Mouse (Mus musculus): ENCODE results near the gene Smcr8. TPM values are rescaled to one million over a fixed set of nuclear protein-coding genes. Genes with fewer than 3 reads are reported as not detected.

The Smcr8 gene
- 100 to 1,000 TPM in 22 of 26 experiments, 10 to 100 TPM in 4; 68.9 to 172 (median 129) TPM for total RNA-seq (2018; cell fraction: chromatin; rRNA removed)
- 10 to 100 TPM; 47.7 to 85.9 (median 63.1) TPM for total RNA-seq (2018; cell fraction: cytosol; rRNA removed)
- total RNA-seq (2018; cell fraction: nucleus; rRNA removed), result 100 to 1,000 TPM in 24 of 26 experiments, 10 to 100 TPM in 2; 91.5 to 200 (median 155) TPM
- 33.1 to 38.1 TPM (median 34.4 TPM) in 3 replicates for polyA plus RNA-seq (2018)

- Histone ChIP-seq H3K27ac (peak within 1 kb of the TSS; percentile 99), H3K4me3 (ENCODE audit: inconsistent target) (peak within 1 kb of the TSS; percentile 96), H3K79me2 (ENCODE audit: inconsistent target) (peaks cover 87% of the 10 kb centered on the region), H3K36me3 (ENCODE audit: inconsistent target) (peaks cover 26% of the 10 kb centered on the region; the same call in 1 of the 2 replicates)
- under 1% methylated on average over 62 of the region's 62 CpGs for WGBS (ENCODE audit: missing documents)
Observed at GRCm38 (mm10) chr11:60776829-60777740, at the start of gene Smcr8, which contains the start of gene Top3a. Gene Smcr8, plus strand, starts transcription at chr11:60777524. Gene Top3a, minus strand, starts transcription at chr11:60777365.

DNA sequence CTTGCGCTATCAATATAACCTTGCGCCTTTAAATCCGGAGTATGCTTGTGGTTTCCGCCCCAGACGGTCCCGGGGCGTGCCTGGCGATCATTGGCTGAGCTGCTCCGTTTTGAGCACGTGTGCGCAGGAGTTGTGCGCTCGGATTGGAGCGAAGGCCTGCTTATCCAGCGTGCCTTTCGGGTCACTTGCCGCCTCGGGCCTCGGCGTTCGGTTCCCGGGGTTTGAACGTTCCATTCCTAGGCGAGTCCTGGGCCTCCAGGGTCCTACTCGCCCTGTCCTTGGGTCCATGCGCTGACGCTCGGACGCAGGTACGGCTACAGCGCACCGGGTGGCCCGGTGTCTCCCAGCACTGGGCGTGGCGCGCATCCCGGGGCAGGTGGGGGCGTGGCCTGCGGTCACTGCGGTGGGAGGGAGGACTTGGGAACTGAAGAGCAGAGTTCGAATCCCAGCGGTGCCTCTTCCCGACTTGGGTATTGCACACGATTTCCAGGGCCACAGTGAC lies 49.0 kb upstream of the Smcr8 start, which contains the start of gene Mief2:
Gene Mief2 (plus strand): TSS at position 139 of the 502 bp plus-strand sequence.
- H3K4me3 ChIP-seq (ENCODE audit: inconsistent target), result peak within 1 kb of the TSS; percentile 49
- peaks cover 40% of the 10 kb centered on the region for H3K79me2 ChIP-seq (ENCODE audit: inconsistent target)
- 1% methylated on average over 44 of the region's 44 CpGs for WGBS (ENCODE audit: missing documents)
- peak within 1 kb of the TSS; percentile 58 for H3K27ac ChIP-seq
- H3K36me3 ChIP-seq (ENCODE audit: inconsistent target), result peaks cover 34% of the 10 kb centered on the region

- Histone ChIP-seq H3K4me3 (ENCODE audit: inconsistent target) (peak overlapping the region; percentile 49), H3K36me3 (ENCODE audit: inconsistent target) (peaks cover 24% of the 10 kb centered on the region), H3K79me2 (ENCODE audit: inconsistent target) (peaks cover 39% of the 10 kb centered on the region), H3K27ac (no peak overlapping the region)
- WGBS (ENCODE audit: missing documents), result 88% methylated on average over 6 of the region's 6 CpGs
Observed at GRCm38 (mm10) chr11:60729217-60729641, 48.1 kb upstream of the Smcr8 start.

GRCm38 (mm10) chr11:60730169-60730568 lies 47.2 kb upstream of the Smcr8 start:
- Histone ChIP-seq H3K79me2 (ENCODE audit: inconsistent target) (peaks cover 29% of the 10 kb centered on the region), H3K27ac (no peak overlapping the region), H3K4me3 (ENCODE audit: inconsistent target) (no peak overlapping the region), H3K36me3 (ENCODE audit: inconsistent target) (peaks cover 16% of the 10 kb centered on the region; the same call in 1 of the 2 replicates)
- WGBS (ENCODE audit: missing documents), result 81% methylated on average over 9 of the region's 9 CpGs

DNA sequence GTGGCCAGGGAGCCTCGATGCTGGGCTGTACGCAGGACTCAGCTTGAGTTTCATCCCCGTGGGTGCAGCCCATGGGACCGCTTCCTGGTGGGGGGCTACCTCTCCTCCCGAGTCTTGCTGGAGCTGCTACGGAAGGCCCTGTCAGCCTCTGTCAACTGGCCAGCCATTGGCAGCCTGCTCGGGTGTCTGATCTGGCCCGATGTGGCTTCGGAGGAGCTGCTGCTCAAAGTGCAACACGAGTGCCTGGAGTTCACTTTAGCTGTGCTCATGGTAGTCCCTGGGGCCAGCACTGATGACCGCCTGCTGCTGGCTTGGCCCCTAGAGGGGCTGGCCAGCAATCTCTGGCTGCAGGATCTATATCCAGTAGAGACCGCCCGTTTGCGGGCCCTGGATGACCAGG lies 46.1 kb upstream of the Smcr8 start:
- 95% methylated on average over 14 of the region's 14 CpGs for WGBS (ENCODE audit: missing documents)
- Histone ChIP-seq H3K79me2 (ENCODE audit: inconsistent target) (peaks cover 19% of the 10 kb centered on the region), H3K4me3 (ENCODE audit: inconsistent target) (no peak overlapping the region), H3K36me3 (ENCODE audit: inconsistent target) (peaks cover 16% of the 10 kb centered on the region; the same call in 1 of the 2 replicates), H3K27ac (no peak overlapping the region)

- Histone ChIP-seq H3K27ac (peak overlapping the region; percentile 48), H3K4me3 (ENCODE audit: inconsistent target) (no peak overlapping the region), H3K36me3 (ENCODE audit: inconsistent target) (peaks cover 22% of the 10 kb centered on the region; the same call in 1 of the 2 replicates), H3K79me2 (ENCODE audit: inconsistent target) (peaks cover 7% of the 10 kb centered on the region)
- 82% methylated on average over 2 of the region's 2 CpGs for WGBS (ENCODE audit: missing documents)
Observed at GRCm38 (mm10) chr11:60734206-60734605, 43.1 kb upstream of the Smcr8 start.

GRCm38 (mm10) chr11:60735191-60735590 lies 42.1 kb upstream of the Smcr8 start:
- 87% methylated on average over 5 of the region's 5 CpGs for WGBS (ENCODE audit: missing documents)
- Histone ChIP-seq H3K4me3 (ENCODE audit: inconsistent target) (no peak overlapping the region), H3K79me2 (ENCODE audit: inconsistent target) (no peaks in the 10 kb centered on the region; the same call in 1 of the 2 replicates), H3K36me3 (ENCODE audit: inconsistent target) (peaks cover 32% of the 10 kb centered on the region; the same call in 1 of the 2 replicates), H3K27ac (no peak overlapping the region)

- 88% methylated on average over 3 of the region's 3 CpGs for WGBS (ENCODE audit: missing documents)
- Histone ChIP-seq H3K79me2 (ENCODE audit: inconsistent target) (no peaks in the 10 kb centered on the region), H3K36me3 (ENCODE audit: inconsistent target) (peaks cover 38% of the 10 kb centered on the region; the same call in 1 of the 2 replicates), H3K27ac (no peak overlapping the region), H3K4me3 (ENCODE audit: inconsistent target) (no peak overlapping the region)
Observed at GRCm38 (mm10) chr11:60736491-60736890, 40.8 kb upstream of the Smcr8 start.

GRCm38 (mm10) chr11:60737450-60737849 lies 39.9 kb upstream of the Smcr8 start:
- peaks cover 40% of the 10 kb centered on the region for H3K36me3 ChIP-seq (ENCODE audit: inconsistent target)
- H3K4me3 ChIP-seq (ENCODE audit: inconsistent target), result no peak overlapping the region
- no peaks in the 10 kb centered on the region for H3K79me2 ChIP-seq (ENCODE audit: inconsistent target)
- H3K27ac ChIP-seq, result no peak overlapping the region

- H3K36me3 ChIP-seq (ENCODE audit: inconsistent target), result peaks cover 62% of the 10 kb centered on the region
- no peaks in the 10 kb centered on the region for H3K79me2 ChIP-seq (ENCODE audit: inconsistent target)
- 100% methylated on average over 3 of the region's 3 CpGs for WGBS (ENCODE audit: missing documents)
- H3K27ac ChIP-seq, result no peak overlapping the region
- no peak overlapping the region for H3K4me3 ChIP-seq (ENCODE audit: inconsistent target)
Observed at GRCm38 (mm10) chr11:60740321-60740720, 37.0 kb upstream of the Smcr8 start.

- peaks cover 76% of the 10 kb centered on the region for H3K36me3 ChIP-seq (ENCODE audit: inconsistent target)
- no peak overlapping the region for H3K4me3 ChIP-seq (ENCODE audit: inconsistent target)
- H3K27ac ChIP-seq, result no peak overlapping the region
- H3K79me2 ChIP-seq (ENCODE audit: inconsistent target), result no peaks in the 10 kb centered on the region
- 93% methylated on average over 7 of the region's 7 CpGs for WGBS (ENCODE audit: missing documents)
Observed at GRCm38 (mm10) chr11:60755570-60755969, 21.8 kb upstream of the Smcr8 start.

GRCm38 (mm10) chr11:60761681-60762080 lies 15.6 kb upstream of the Smcr8 start:
- peak overlapping the region; percentile 57 for H3K27ac ChIP-seq
- peaks cover 36% of the 10 kb centered on the region for H3K79me2 ChIP-seq (ENCODE audit: inconsistent target)
- WGBS (ENCODE audit: missing documents), result 47% methylated on average over 3 of the region's 3 CpGs
- no peak overlapping the region for H3K4me3 ChIP-seq (ENCODE audit: inconsistent target)
- H3K36me3 ChIP-seq (ENCODE audit: inconsistent target), result peaks cover 21% of the 10 kb centered on the region; the same call in 1 of the 2 replicates

- Histone ChIP-seq H3K79me2 (ENCODE audit: inconsistent target) (peaks cover 80% of the 10 kb centered on the region), H3K4me3 (ENCODE audit: inconsistent target) (no peak overlapping the region), H3K27ac (no peak overlapping the region), H3K36me3 (ENCODE audit: inconsistent target) (no peaks in the 10 kb centered on the region; the same call in 1 of the 2 replicates)
- WGBS (ENCODE audit: missing documents), result 90% methylated on average over 4 of the region's 4 CpGs
Observed at GRCm38 (mm10) chr11:60766969-60767368, 10.4 kb upstream of the Smcr8 start.

- peak overlapping the region; percentile 22; the same call in 1 of the 2 replicates for H3K4me3 ChIP-seq (ENCODE audit: inconsistent target)
Observed at GRCm38 (mm10) chr11:60769322-60769721, 8.0 kb upstream of the Smcr8 start.

More at GRCm38 (mm10) chr11:60769322-60769721, 8.0 kb upstream of the Smcr8 start:
- Histone ChIP-seq H3K27ac (peak overlapping the region; percentile 81), H3K36me3 (ENCODE audit: inconsistent target) (no peaks in the 10 kb centered on the region; the same call in 1 of the 2 replicates), H3K79me2 (ENCODE audit: inconsistent target) (peaks cover 91% of the 10 kb centered on the region)
- WGBS (ENCODE audit: missing documents), result 3% methylated on average over 2 of the region's 2 CpGs
